Mouse (Mus musculus): ENCODE results near the gene Agrn. TPM values are rescaled to one million over a fixed set of nuclear protein-coding genes. Genes with fewer than 3 reads are reported as not detected.

The Agrn gene
- total and polyA plus RNA-seq, 3 experiments: 1.7 to 10.6 (median 3.4) TPM

- dilution Hi-C loops (cut with MboI; ENCODE audit: extremely low pct_ligation_motif_present, extremely low pct_unique_long_range_greater_than_20kb, low sequenced_read_pairs) (no loop called here), in situ Hi-C loops (cut with MboI; ENCODE audit: low pct_ligation_motif_present, low pct_unique_long_range_greater_than_20kb, low sequenced_read_pairs) (no loop called here)
- Histone ChIP-seq H3K27ac (ENCODE audit: insufficient read depth, low read depth) (no peak overlapping the region), H3K9ac (ENCODE audit: insufficient read depth, low read depth) (no peak overlapping the region), H3K4me2 (ENCODE audit: insufficient read depth, low read depth, poor library complexity, severe bottlenecking) (no peak overlapping the region), H3K27me3 (replicated peaks) (no peaks in the 10 kb centered on the region), H3K4me3 (replicated peaks in 1 of 3; ENCODE audit: low read depth in 2 of 3, low read length in 2 of 3, poor library complexity in 1 of 3) (no peak overlapping the region), H3K36me3 (replicated peaks in 1 of 2; ENCODE audit: control insufficient read depth in 1 of 2, insufficient read depth in 1 of 2, low read length in 1 of 2) (no peaks in the 10 kb centered on the region), H3K9me3 (replicated peaks; ENCODE audit: low read length) (no peaks in the 10 kb centered on the region), H3K79me2 (replicated peaks; ENCODE audit: control insufficient read depth, extremely low read depth, insufficient read depth, poor library complexity, severe bottlenecking) (no peaks in the 10 kb centered on the region), H3K4me1 (ENCODE audit: control insufficient read depth in 1 of 2, insufficient read depth in 2 of 2) (peaks cover 0 to 11% of the 10 kb centered on the region in 2 experiments; a peak in 2 of 4 replicates)
- no peak for DNase-seq (ENCODE audit: extremely low read depth)
- TF ChIP-seq USF2 (conservative IDR thresholded peaks at IDR 0.05; ENCODE audit: low read depth, low read length) (no peak), SMC3 (IDR thresholded peaks at IDR 0.05; ENCODE audit: low read depth, low read length) (no peak), CHD1 (IDR thresholded peaks at IDR 0.05; ENCODE audit: low read depth, low read length) (no peak), BHLHE40 (IDR thresholded peaks at IDR 0.05; ENCODE audit: low read depth, low read length) (no peak)
These were observed 60.8 kb downstream of the Agrn start for GRCm38 (mm10) chr4:156136285-156137100.

- Histone ChIP-seq H3K27ac (ENCODE audit: insufficient read depth, low read depth) (no peak overlapping the region), H3K36me3 (replicated peaks in 1 of 2; ENCODE audit: control insufficient read depth in 1 of 2, insufficient read depth in 1 of 2, low read length in 1 of 2) (no peaks in the 10 kb centered on the region), H3K4me2 (ENCODE audit: insufficient read depth, low read depth, poor library complexity, severe bottlenecking) (no peak overlapping the region), H3K27me3 (replicated peaks) (no peaks in the 10 kb centered on the region), H3K4me3 (replicated peaks in 1 of 3; ENCODE audit: low read depth in 2 of 3, low read length in 2 of 3, poor library complexity in 1 of 3) (no peak overlapping the region), H3K4me1 (ENCODE audit: control insufficient read depth in 1 of 2, insufficient read depth in 2 of 2) (peaks cover 0 to 11% of the 10 kb centered on the region in 2 experiments; a peak in 2 of 4 replicates), H3K9me3 (replicated peaks; ENCODE audit: low read length) (no peaks in the 10 kb centered on the region), H3K79me2 (replicated peaks; ENCODE audit: control insufficient read depth, extremely low read depth, insufficient read depth, poor library complexity, severe bottlenecking) (no peaks in the 10 kb centered on the region), H3K9ac (ENCODE audit: insufficient read depth, low read depth) (no peak overlapping the region)
- DNase-seq (ENCODE audit: extremely low read depth): no peak
- TF ChIP-seq RCOR1 (conservative IDR thresholded peaks at IDR 0.05; ENCODE audit: low read depth, low read length): no peak
- no peak for TF ChIP-seq CHD1 (IDR thresholded peaks at IDR 0.05; ENCODE audit: low read depth, low read length)
- TF ChIP-seq MXI1 (IDR thresholded peaks at IDR 0.05; ENCODE audit: low read depth, low read length): no peak
- TF ChIP-seq JUND (conservative IDR thresholded peaks at IDR 0.05; ENCODE audit: low read depth, low read length): no peak
- TF ChIP-seq MYC (IDR thresholded peaks at IDR 0.05; ENCODE audit: low read depth, low read length): no peak
- no peak for TF ChIP-seq SIN3A (IDR thresholded peaks at IDR 0.05; ENCODE audit: low read length)
- TF ChIP-seq GABPA (IDR thresholded peaks at IDR 0.05; ENCODE audit: insufficient replicate concordance, low read depth, low read length): no peak
- no peak for TF ChIP-seq ELF1 (IDR thresholded peaks at IDR 0.05; ENCODE audit: low read depth, low read length)
- TF ChIP-seq CTCF (conservative IDR thresholded peaks at IDR 0.05 in 1 of 2, IDR thresholded peaks at IDR 0.05 in 1 of 2; ENCODE audit: low read depth in 2 of 2, low read length in 2 of 2): no peak
- TF ChIP-seq RAD21 (IDR thresholded peaks at IDR 0.05; ENCODE audit: low read depth, low read length): no peak
- TF ChIP-seq MAX (IDR thresholded peaks at IDR 0.05; ENCODE audit: low read length): no peak
- no peak for TF ChIP-seq ZKSCAN1 (IDR thresholded peaks at IDR 0.05; ENCODE audit: borderline replicate concordance, low read depth, low read length)
- no peak for TF ChIP-seq ETS1 (conservative IDR thresholded peaks at IDR 0.05; ENCODE audit: low read depth, low read length)
- TF ChIP-seq JUN (IDR thresholded peaks at IDR 0.05; ENCODE audit: insufficient read depth, low read depth, low read length): no peak
- dilution Hi-C loops (cut with MboI; ENCODE audit: extremely low pct_ligation_motif_present, extremely low pct_unique_long_range_greater_than_20kb, low sequenced_read_pairs) (no loop called here), in situ Hi-C loops (cut with MboI; ENCODE audit: low pct_ligation_motif_present, low pct_unique_long_range_greater_than_20kb, low sequenced_read_pairs) (no loop called here)
These were observed 61.5 kb downstream of the Agrn start for GRCm38 (mm10) chr4:156135801-156136200.
